ENCODE assay signal across 22 mouse cellular contexts in genomic region chr15:13005934-13006333, GRCm38 (mm10).
A peak's percentile ranks its signal among the peaks of the same experiment; 100 is the strongest.
DNase-seq lines count a peak whose midpoint lies in the region; ATAC-seq and TF ChIP-seq lines count a peak whose summit lies in the region.
"Had no signal": no experiment of that assay in that cellular context is flagged by ENCODE, and none has a peak within 500 bp of the region (broad histone marks: within the 10 kb centered on the region; RNA-seq: fewer than 3 reads in every experiment).

No protein-coding gene starts in this region.

- no peak for TF ChIP-seq EP300 in ES-Bruce4 (IDR thresholded peaks at IDR 0.05; ENCODE audit: insufficient read depth, low read depth, low read length)

- TF ChIP-seq POLR2A in ES-Bruce4 (IDR thresholded peaks at IDR 0.05; ENCODE audit: insufficient read depth, low read length) = no peak

- no peak overlapping the region for H3K4me3 ChIP-seq in lung, embryonic 14.5 days (ENCODE audit: low read depth, low read length)
- no peak overlapping the region for H3K4me3 ChIP-seq in ES-Bruce4 (ENCODE audit: low read depth, low read length)
- H3K4me3 ChIP-seq: embryonic facial prominence, embryonic 15.5 days; erythroblast, embryonic 14.5 days; forebrain, embryonic 10.5 days; gastrocnemius, adult 2 months; heart, embryonic 13.5 days; hindbrain, embryonic 15.5 days had no signal

- 67% methylated on average over 13 of the region's 13 CpGs for WGBS in lung, embryonic 14.5 days

- peak; percentile 2 for DNase-seq in lung, embryonic 14.5 days
- DNase-seq in lung, adult 18-20 months = no peak
- peak; percentile 86 for DNase-seq in R1 (ENCODE audit: low read depth, low spot score)
- DNase-seq in ovary, postnatal 10 days (ENCODE audit: low spot score) = no peak
- DNase-seq in layer of hippocampus, adult 11-12 months (ENCODE audit: low spot score) = no peak
- DNase-seq: adrenal gland, adult 2 months; adrenal gland, postnatal 25 days; cerebellum, adult 18-20 months; cerebellum, adult 9-11 months; cerebellum, postnatal 36 days; gastrocnemius, adult 2 months; gastrocnemius, postnatal 36 days; heart, adult 11 months; heart, postnatal 36 days had no signal

- no peaks in the 10 kb centered on the region for H3K9me3 ChIP-seq in lung, embryonic 14.5 days (ENCODE audit: low read depth, low read length)
- H3K9me3 ChIP-seq in ES-Bruce4 (replicated peaks; ENCODE audit: control insufficient read depth, insufficient read depth, low read length, poor library complexity, severe bottlenecking) = no peaks in the 10 kb centered on the region
- H3K9me3 ChIP-seq: embryonic facial prominence, embryonic 15.5 days; G1E; heart, embryonic 13.5 days; hindbrain, embryonic 15.5 days had no signal

- no peaks in the 10 kb centered on the region for H3K4me1 ChIP-seq in lung, embryonic 14.5 days (ENCODE audit: insufficient read depth)
- no peaks in the 10 kb centered on the region for H3K4me1 ChIP-seq in ES-Bruce4 (ENCODE audit: control insufficient read depth, insufficient read depth, low read length)
- H3K4me1 ChIP-seq: embryonic facial prominence, embryonic 15.5 days; heart, embryonic 13.5 days; hindbrain, embryonic 15.5 days had no signal

- TF ChIP-seq CTCF in lung, embryonic 14.5 days (IDR thresholded peaks at IDR 0.05; ENCODE audit: low read depth) = no peak
- TF ChIP-seq CTCF in ES-Bruce4 (IDR thresholded peaks at IDR 0.05; ENCODE audit: low read depth, low read length) = peak; percentile 45

- H3K27me3 ChIP-seq in lung, embryonic 14.5 days (ENCODE audit: insufficient read depth, low read length) = no peaks in the 10 kb centered on the region
- H3K27me3 ChIP-seq in ES-Bruce4 (ENCODE audit: control insufficient read depth, insufficient read depth, low read length, poor library complexity, severe bottlenecking) = no peaks in the 10 kb centered on the region
- H3K27me3 ChIP-seq: embryonic facial prominence, embryonic 15.5 days; heart, embryonic 13.5 days; hindbrain, embryonic 15.5 days had no signal

- no peak overlapping the region for H3K9ac ChIP-seq in lung, embryonic 14.5 days
- H3K9ac ChIP-seq in ES-Bruce4 (ENCODE audit: low read depth, poor library complexity, severe bottlenecking) = no peak overlapping the region
- H3K9ac ChIP-seq: embryonic facial prominence, embryonic 15.5 days; heart, embryonic 13.5 days; hindbrain, embryonic 15.5 days had no signal

- H3K27ac ChIP-seq in lung, embryonic 14.5 days (ENCODE audit: low read depth) = no peak overlapping the region
- no peak overlapping the region for H3K27ac ChIP-seq in ES-Bruce4 (ENCODE audit: insufficient read depth, low read length)
- H3K27ac ChIP-seq: embryonic facial prominence, embryonic 15.5 days; forebrain, embryonic 10.5 days; gastrocnemius, adult 2 months; heart, embryonic 13.5 days; hindbrain, embryonic 15.5 days had no signal

- no peaks in the 10 kb centered on the region for H3K36me3 ChIP-seq in lung, embryonic 14.5 days (ENCODE audit: insufficient read depth)
- no peaks in the 10 kb centered on the region for H3K36me3 ChIP-seq in ES-Bruce4 (ENCODE audit: control insufficient read depth, insufficient read depth, low read length, poor library complexity, severe bottlenecking)
- H3K36me3 ChIP-seq: embryonic facial prominence, embryonic 15.5 days; forebrain, embryonic 10.5 days; G1E; heart, embryonic 13.5 days; hindbrain, embryonic 15.5 days had no signal

- no peak overlapping the region for H3K4me2 ChIP-seq in lung, embryonic 14.5 days
- H3K4me2 ChIP-seq: embryonic facial prominence, embryonic 15.5 days; heart, embryonic 13.5 days; hindbrain, embryonic 15.5 days had no signal

- ATAC-seq in lung, embryonic 14.5 days (ENCODE audit: insufficient read depth) = no peak
- ATAC-seq: forebrain, embryonic 14.5 days had no signal

Comparison
In these comparisons a context has a peak if more than half of its experiments do, and no peak if none do; other contexts are left out.
1. DNase-seq: peak in lung, embryonic 14.5 days (single experiment) and R1 (single experiment); none in lung, adult 18-20 months (0 of 2), ovary, postnatal 10 days (single experiment) and layer of hippocampus, adult 11-12 months (single experiment).